Mouse (Mus musculus) heart, postnatal 36 days (tissue): ENCODE data around the gene Vmn1r27. TPM values are rescaled to one million over a fixed set of nuclear protein-coding genes. Genes with fewer than 3 reads are reported as not detected.

ENCODE experiments used
- DNase-seq, 2 experiments: peaks; one replicate each; pipeline ENCODE4 v3.0.0; 2021 to 2022
- intact Hi-C: fragments of 180-260 bp; cut with DNase I; formaldehyde crosslinking; loops from one replicate; pipeline ENCODE4 v1.15.1; 2025
- total RNA-seq, 2 experiments: library from RNA; stranded (reverse); gene quantifications; 2 replicates each; pipeline ENCODE4 v1.2.3; 2021

Gene Vmn1r27
- not detected for total RNA-seq

DNA sequence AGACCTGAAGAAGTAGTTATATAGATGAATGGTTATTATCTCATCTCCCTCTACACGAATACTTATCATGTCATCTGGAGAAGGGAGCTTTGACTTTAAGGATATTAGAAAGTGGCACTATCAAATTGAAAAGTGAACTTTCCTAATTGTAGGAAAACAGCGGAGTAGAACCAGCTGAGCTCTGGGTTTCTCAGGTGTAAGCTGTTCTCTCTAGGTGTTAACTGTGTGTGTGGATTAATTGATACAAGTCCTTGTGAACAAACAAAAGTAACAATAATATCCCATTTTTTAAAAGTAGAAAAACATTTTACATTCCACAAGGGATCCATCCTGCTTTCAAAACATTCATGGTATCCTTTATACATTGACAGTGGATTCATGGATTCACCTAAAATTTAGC, at the start of gene Vmn1r27:
Vmn1r27 (minus strand) TSS at position 101 of the 400 bp plus-strand sequence.
- DNase-seq = no peak
- intact Hi-C loops = no loop called here

DNA sequence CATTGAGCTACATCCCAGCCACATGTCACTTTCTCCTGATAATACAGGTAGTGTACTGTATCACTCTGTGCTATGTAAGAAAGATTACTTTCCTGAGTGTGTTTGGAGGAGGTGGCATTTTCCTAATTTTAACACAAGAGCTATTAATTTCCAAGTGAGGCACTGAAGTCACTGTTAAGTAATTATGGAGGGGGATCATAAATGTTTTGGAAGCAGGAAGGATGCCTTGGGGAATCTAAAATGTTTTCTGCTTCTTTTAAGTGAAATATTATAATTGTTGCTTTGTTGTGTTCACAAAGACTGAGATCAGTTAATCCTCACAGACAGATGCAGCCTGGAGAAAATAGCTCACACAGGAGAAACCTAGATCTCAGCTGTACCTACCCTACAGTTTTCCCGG, 43.1 kb upstream of the Vmn1r27 start, which contains the start of gene Vmn1r28:
Vmn1r28 (plus strand) TSS at position 301 of the 400 bp plus-strand sequence.
- no peak for DNase-seq
- intact Hi-C loops = no loop called here

DNA sequence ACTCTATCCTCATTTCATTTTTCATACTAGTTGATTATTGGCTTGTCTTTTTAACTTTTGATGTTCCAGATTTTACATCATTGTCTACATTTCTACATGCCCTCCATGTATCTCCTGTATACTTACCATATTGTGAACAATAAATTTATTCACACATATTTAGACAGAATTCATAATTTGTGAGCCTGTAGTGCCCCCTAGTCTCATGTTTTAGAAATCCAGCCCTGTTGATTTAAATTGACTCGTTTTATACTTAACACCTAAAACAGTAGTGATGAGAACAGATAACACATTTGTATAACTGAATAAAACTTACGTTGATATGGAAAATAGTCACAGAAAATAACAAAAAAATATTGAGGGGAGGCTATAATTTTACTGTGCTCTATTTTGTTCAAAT, 2.5 kb downstream of the Vmn1r27 start:
- intact Hi-C loops = no loop called here
- no peak for DNase-seq

Other genes starting within 250 kb of the Vmn1r27 start
- not detected for gene Vmn1r25, start 238.0 kb downstream of the Vmn1r27 start, total RNA-seq
- gene Vmn1r26, start 203.7 kb downstream of the Vmn1r27 start, total RNA-seq = not detected
- not detected for gene Vmn1r28, start 43.2 kb upstream of the Vmn1r27 start, total RNA-seq
- not detected for gene Vmn1r29, start 82.7 kb upstream of the Vmn1r27 start, total RNA-seq
- not detected for gene Vmn1r30, start 224.6 kb upstream of the Vmn1r27 start, total RNA-seq